Mouse (Mus musculus): ENCODE measurements around the gene Iffo2. TPM values are rescaled to one million over a fixed set of nuclear protein-coding genes. Genes with fewer than 3 reads are reported as not detected.

Iffo2 gene
- total RNA-seq, 1 experiment from 2014 or later: 11.7 TPM

DNA sequence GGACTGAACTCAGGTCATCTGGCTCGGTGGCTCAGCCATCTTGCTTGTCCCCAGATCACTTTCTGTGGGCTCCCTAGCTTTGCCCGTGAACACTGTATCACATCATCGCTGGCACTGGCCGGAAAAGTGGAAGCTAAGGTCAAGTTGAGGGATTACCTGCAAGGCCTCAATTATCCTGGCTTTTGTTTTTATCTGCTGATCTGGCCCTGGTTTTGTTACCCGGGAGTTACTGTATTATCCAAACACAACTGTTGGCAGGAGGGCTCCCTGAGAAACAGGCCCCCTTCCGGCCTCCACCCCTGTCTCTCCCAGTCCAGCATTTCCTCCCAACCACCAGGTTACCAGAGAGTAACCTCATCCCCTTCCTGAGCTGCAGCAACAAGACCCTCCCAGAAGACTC, 11.1 kb upstream of the Iffo2 start:
- no peak for ATAC-seq (replicated peaks; ENCODE audit: insufficient number of reproducible peaks, low FRiP score, low TSS enrichment, poor library complexity, severe bottlenecking)

GRCm38 (mm10) chr4:139521926-139522325, 8.4 kb upstream of the Iffo2 start:
- ATAC-seq (replicated peaks; ENCODE audit: insufficient number of reproducible peaks, low FRiP score, low TSS enrichment, poor library complexity, severe bottlenecking): no peak

DNA sequence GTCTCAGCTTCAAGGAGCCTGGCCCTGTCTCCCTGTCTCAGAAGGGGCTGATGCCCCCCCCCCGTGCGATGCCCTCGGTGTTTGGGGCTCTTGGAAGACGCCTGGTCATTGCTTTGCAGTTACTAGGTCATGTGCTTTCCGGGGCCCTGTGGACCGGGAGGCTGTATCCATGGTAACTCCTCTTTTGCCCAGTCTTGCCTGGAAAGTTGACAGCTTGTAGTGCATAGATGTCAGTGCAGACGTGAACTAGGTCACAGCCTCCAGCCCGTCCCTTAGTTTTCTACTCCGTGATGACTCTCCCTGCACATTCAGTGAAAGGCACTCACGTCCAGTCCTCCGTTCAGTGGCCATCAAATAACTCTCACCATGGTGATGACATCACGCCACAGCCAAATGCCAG, 3.9 kb upstream of the Iffo2 start:
- no peak for ATAC-seq (replicated peaks; ENCODE audit: insufficient number of reproducible peaks, low FRiP score, low TSS enrichment, poor library complexity, severe bottlenecking)

- ATAC-seq (replicated peaks; ENCODE audit: insufficient number of reproducible peaks, low FRiP score, low TSS enrichment, poor library complexity, severe bottlenecking): no peak
These were observed 1.7 kb downstream of the Iffo2 start for GRCm38 (mm10) chr4:139532081-139532480.

DNA sequence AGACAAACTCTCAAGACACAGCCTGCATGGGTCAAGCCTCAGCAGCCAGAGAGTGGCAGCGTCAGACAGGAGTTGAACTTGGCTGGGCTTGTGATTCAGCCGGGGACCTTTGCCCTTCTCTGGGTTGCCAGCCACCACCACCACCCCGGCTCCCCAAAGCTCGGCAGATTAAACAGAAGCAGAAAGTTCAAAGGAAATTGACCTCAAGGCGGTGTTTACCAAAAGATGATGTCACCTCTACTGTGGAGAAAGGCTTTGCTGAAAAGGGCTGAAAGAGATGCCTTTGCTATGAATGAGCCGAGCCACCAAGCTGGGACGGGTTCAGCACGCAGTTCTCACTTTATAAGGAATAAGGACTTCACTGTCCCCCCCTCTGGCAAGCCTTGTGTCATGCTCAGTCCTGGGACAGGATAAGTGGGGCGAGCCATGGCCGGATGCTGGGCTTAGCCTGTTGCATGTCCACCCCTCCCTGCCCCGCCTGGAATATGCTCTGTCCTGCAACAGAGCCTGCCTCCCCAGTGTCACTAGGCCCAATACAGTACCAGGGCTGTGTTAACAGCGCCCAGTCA, 4.9 kb downstream of the Iffo2 start:
- ATAC-seq (replicated peaks; ENCODE audit: insufficient number of reproducible peaks, low FRiP score, low TSS enrichment, poor library complexity, severe bottlenecking): no peak; the same call in 1 of the 2 replicates

- ATAC-seq (replicated peaks; ENCODE audit: insufficient number of reproducible peaks, low FRiP score, low TSS enrichment, poor library complexity, severe bottlenecking): no peak
These were observed 5.4 kb downstream of the Iffo2 start for GRCm38 (mm10) chr4:139535719-139536118.

GRCm38 (mm10) chr4:139536706-139537105, 6.4 kb downstream of the Iffo2 start:
- ATAC-seq (replicated peaks; ENCODE audit: insufficient number of reproducible peaks, low FRiP score, low TSS enrichment, poor library complexity, severe bottlenecking): no peak

GRCm38 (mm10) chr4:139540784-139541183, 10.4 kb downstream of the Iffo2 start:
- no peak for ATAC-seq (replicated peaks; ENCODE audit: insufficient number of reproducible peaks, low FRiP score, low TSS enrichment, poor library complexity, severe bottlenecking)

DNA sequence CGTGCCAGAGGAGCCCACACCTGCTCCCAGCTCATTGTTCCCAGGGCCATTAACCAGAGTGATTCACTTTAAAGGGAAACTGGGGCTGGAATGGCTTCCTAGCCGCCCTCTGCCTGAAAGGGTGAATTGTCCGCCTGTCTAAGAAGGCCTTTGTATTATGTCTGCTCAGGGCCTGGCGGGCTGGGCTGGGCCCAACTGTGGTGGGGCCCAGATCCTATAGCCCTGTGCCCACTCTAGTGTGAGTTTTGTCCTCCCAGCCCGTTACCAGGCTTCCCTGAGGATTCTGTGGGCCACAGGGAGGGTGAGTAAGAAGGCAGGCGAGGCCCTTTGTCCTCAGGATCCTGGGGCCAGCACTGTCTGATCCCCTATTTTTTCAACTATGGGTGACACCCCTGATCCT, 15.4 kb downstream of the Iffo2 start:
- no peak for ATAC-seq (replicated peaks; ENCODE audit: insufficient number of reproducible peaks, low FRiP score, low TSS enrichment, poor library complexity, severe bottlenecking)

DNA sequence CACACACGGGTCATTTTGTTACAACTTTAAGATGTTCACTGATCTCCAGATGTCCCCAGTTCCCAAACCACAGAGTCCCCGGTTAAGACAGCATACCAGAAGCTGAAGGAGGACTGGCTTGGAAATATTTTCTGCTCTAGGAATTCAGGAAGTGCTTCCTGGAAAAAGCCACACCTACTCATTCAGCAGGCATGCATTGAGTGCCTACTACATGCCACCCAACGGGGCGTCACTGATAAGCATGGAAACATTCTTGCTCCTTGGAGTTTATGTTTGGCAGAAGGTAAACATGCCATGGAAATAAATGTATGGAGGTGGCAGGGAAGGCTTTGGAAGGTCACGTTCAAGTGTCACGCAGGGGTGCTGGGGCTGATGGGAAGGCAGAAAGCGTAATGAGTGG, 19.1 kb downstream of the Iffo2 start:
- no peak for ATAC-seq (replicated peaks; ENCODE audit: insufficient number of reproducible peaks, low FRiP score, low TSS enrichment, poor library complexity, severe bottlenecking)

- no peak for ATAC-seq (replicated peaks; ENCODE audit: insufficient number of reproducible peaks, low FRiP score, low TSS enrichment, poor library complexity, severe bottlenecking)
These were observed 24.9 kb downstream of the Iffo2 start for GRCm38 (mm10) chr4:139555235-139555634.

DNA sequence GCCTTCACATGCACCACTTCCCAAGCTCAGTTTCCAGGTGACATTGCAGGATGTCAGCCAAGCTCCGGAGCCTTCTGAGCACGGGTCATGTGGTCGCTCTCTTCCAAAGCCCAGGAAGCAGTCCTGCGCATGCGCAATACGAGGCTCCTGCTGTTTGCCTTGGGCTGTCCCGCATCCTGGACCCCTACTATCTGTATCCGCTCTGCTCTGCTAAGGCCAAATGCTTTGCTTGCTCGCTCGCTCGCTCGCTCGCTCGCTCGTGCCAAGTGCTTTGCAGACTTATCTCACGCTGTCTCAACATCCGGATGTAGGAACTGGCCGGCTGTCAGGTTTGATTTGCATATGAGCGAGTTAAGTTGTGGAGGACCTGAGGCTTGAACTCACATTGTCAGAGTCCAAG, 25.6 kb downstream of the Iffo2 start:
- ATAC-seq (replicated peaks; ENCODE audit: insufficient number of reproducible peaks, low FRiP score, low TSS enrichment, poor library complexity, severe bottlenecking): no peak

- no peak for ATAC-seq (replicated peaks; ENCODE audit: insufficient number of reproducible peaks, low FRiP score, low TSS enrichment, poor library complexity, severe bottlenecking)
These were observed 38.0 kb downstream of the Iffo2 start for GRCm38 (mm10) chr4:139568361-139568760.

- ATAC-seq (replicated peaks; ENCODE audit: insufficient number of reproducible peaks, low FRiP score, low TSS enrichment, poor library complexity, severe bottlenecking): no peak
These were observed 40.4 kb downstream of the Iffo2 start for GRCm38 (mm10) chr4:139570756-139571155.

- ATAC-seq (replicated peaks; ENCODE audit: insufficient number of reproducible peaks, low FRiP score, low TSS enrichment, poor library complexity, severe bottlenecking): no peak
These were observed 42.7 kb downstream of the Iffo2 start for GRCm38 (mm10) chr4:139572928-139573512.

- ATAC-seq (replicated peaks; ENCODE audit: insufficient number of reproducible peaks, low FRiP score, low TSS enrichment, poor library complexity, severe bottlenecking): peak; percentile 93
These were observed 43.9 kb downstream of the Iffo2 start for GRCm38 (mm10) chr4:139574156-139574798.

DNA sequence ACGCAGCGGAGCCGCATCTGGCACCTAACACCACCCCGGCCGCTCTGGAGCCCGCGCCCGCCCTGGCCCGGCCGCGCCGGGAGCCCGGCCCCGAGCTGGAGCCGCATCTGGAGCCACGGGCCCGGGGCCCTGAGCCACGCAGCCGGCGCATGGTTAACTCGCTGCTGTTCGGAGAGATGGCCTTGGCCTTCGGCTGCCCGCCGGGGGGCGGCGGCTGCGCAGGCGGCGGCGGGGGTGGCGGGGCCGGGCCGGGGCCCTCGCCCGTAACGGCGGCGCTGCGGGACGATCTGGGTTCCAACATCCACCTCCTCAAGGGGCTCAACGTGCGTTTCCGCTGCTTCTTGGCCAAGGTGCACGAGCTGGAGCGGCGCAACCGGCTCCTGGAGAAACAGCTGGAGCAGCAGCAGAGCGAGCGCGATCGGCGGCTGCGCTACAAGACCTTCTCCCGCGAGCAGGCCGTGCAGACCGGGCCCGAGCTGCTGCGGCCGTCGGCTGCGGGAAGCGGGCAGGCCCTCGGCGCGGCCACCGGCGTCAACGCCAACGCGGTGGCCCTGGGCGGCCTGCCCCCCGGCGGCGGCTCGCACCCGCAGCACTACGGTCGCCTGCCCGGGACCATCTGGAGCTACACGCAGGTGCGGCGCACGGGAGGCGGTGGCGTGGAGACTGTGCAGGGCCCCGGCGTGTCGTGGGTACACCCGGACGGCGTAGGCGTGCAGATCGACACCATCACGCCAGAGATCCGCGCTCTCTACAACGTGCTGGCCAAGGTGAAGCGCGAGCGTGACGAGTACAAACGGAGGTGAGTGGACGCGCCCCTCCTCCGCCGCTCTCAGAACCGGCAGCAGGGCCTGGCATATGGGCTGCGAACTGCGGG, 44.7 kb downstream of the Iffo2 start:
- ATAC-seq (replicated peaks; ENCODE audit: insufficient number of reproducible peaks, low FRiP score, low TSS enrichment, poor library complexity, severe bottlenecking): no peak

DNA sequence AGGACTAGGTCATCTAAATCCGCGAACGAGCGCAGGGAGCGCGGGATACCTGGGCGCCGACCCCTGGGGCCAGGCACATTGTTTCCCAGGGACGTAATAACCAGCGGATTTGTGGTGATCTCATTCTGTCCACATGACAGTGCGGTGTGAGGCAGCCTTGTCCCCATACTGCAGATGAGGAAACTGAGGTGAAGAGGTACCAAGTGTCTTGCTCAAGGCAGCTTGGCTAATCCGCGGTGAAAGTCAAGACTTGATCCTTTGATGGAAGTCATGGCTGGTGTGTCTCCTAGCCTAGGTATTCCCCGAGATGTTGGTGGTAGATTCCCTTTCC, 45.3 kb downstream of the Iffo2 start:
- 0 out of 2 replicates have a peak, but pooled peaks have one; percentile 2 for ATAC-seq (replicated peaks; ENCODE audit: insufficient number of reproducible peaks, low FRiP score, low TSS enrichment, poor library complexity, severe bottlenecking)

DNA sequence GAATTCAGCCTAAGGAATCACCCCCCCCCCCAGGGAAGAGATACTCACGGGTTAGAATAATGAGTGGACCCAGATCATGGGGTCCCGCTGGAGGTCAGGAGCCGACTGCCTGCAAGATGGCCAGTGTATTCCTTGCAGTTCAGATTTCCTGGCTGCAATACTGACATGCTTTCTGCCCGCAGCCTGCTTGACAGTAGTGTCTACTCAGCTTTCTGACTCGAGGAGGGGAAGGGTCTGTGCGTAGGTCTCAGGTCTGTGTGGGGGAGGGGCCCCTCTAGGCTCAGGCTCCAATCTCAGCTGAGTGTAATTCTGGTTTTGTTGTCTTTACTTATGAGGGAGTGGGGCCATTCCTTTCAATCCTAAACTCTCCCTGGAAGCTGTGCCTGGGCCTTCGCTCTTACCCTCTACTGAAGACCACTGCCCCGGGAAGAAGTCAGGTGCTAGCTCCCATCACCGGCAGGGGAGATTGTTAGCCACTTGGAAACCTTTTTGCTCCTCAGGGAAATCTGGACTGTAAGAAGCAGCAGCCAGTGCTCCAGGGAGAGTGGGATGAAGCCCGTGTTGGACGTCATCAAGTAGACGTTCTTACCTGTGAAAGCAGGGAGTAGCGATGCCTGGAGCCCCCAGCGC, 46.0 kb downstream of the Iffo2 start:
- ATAC-seq (replicated peaks; ENCODE audit: insufficient number of reproducible peaks, low FRiP score, low TSS enrichment, poor library complexity, severe bottlenecking): no peak

Measured in monocyte, adult 5-6 weeks (primary cell).